Mouse (Mus musculus) embryonic facial prominence, embryonic 11.5 days (tissue): ENCODE measurements around the gene Inf2. TPM values are rescaled to one million over a fixed set of nuclear protein-coding genes. Genes with fewer than 3 reads are reported as not detected.
A peak's percentile ranks its signal among the peaks of the same experiment; 100 is the strongest.

Experiments used
- ATAC-seq: fragments of 200-750 bp; cut with Nextera tagmentation; replicated peaks from 2 replicates; pipeline ENCODE4 v1.8.0; 2017; ENCODE audit warnings: low read depth; ENCODE audit not compliant: insufficient number of reproducible peaks, low FRiP score, low TSS enrichment
- DNase-seq: peaks from one replicate; pipeline ENCODE4 v3.0.0-alpha.2; 2015; ENCODE audit warnings: low spot score
- H3K27ac ChIP-seq: fragments of 300-500 bp; sonication (generic); replicated peaks from 2 replicates; pipeline ENCODE4 v1.5.1; 2014; ENCODE audit warnings: mild to moderate bottlenecking, low read depth, low read length, control low read depth
- H3K27me3 ChIP-seq: fragments of 300-500 bp; sonication (generic); 2 replicates; pipeline ENCODE4 v1.6.1; 2014; ENCODE audit warnings: mild to moderate bottlenecking, low read length, moderate library complexity, mixed read lengths; ENCODE audit not compliant: control insufficient read depth, insufficient read depth
- H3K36me3 ChIP-seq: fragments of 300-500 bp; sonication (generic); replicated peaks from 2 replicates; pipeline ENCODE4 v1.6.1; 2014; ENCODE audit warnings: low read depth, mild to moderate bottlenecking, low read length, moderate library complexity, mixed read lengths; ENCODE audit not compliant: control insufficient read depth, insufficient read depth
- H3K4me1 ChIP-seq: fragments of 300-500 bp; sonication (generic); 2 replicates; pipeline ENCODE4 v1.6.1; 2014; ENCODE audit warnings: low read length, mixed read lengths; ENCODE audit not compliant: control insufficient read depth, insufficient read depth
- H3K4me2 ChIP-seq: fragments of 300-500 bp; sonication (generic); 2 replicates; pipeline ENCODE4 v1.6.1; 2014; ENCODE audit warnings: low read depth, mild to moderate bottlenecking, control low read depth, low read length, moderate library complexity
- H3K4me3 ChIP-seq: fragments of 300-500 bp; sonication (generic); 2 replicates; pipeline ENCODE4 v1.5.1; 2014; ENCODE audit warnings: low read depth, low read length, control low read depth
- H3K9ac ChIP-seq: fragments of 300-500 bp; sonication (generic); replicated peaks from 2 replicates; pipeline ENCODE4 v1.6.1; 2014; ENCODE audit warnings: mild to moderate bottlenecking, control low read depth, low read length
- H3K9me3 ChIP-seq: fragments of 300-500 bp; sonication (generic); replicated peaks from 2 replicates; pipeline ENCODE4 v1.6.1; 2016; ENCODE audit warnings: mild to moderate bottlenecking, low read length, inconsistent platforms, mixed read lengths; ENCODE audit not compliant: control insufficient read depth
- WGBS: fragments of 180-500 bp; shearing (Covaris S2); extraction: QIAGEN DNeasy Blood & Tissue Kit; methylation state at CpG from one replicate; pipeline ENCODE4 v1.1.7; 2014; 5-methylcytosine and 5-hydroxymethylcytosine counted together
- polyA plus RNA-seq: library from polyadenylated mRNA; unstranded; fragments of >200 nt; fragmentation: Nextera tagmentation; extraction: Ambion mirVana; gene quantifications from 2 replicates; pipeline ENCODE4 v1.2.1, GENCODE M21; 2014

Gene Inf2
- polyA plus RNA-seq, 1 experiment from 2014 or later, result 1.6 TPM

DNA sequence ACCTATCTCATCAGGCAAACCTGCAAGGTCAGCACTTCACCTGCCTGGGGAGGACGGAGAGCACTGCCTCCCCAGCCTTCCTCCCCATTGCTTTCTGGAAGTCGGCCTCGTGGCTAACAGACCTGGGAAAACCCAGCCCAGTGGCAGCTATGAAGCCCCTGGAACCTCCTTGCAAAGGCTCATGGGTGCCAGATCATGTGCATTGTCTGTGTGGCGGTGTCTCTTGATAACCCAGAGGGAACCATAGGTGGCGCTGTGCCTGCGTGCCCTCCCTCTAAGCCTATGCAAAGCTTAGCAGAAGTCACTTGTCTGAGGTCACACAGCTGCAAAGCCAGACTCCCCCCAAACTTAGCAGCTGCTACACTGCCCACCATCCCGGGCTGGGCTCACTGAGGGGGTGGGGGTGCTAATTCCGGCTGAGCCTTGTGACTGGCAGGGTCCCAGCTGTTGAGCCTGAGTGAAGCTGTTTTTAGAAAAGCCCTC is 29.4 kb downstream of the Inf2 start:
- WGBS, result 19% methylated on average over 8 of the region's 8 CpGs

DNA sequence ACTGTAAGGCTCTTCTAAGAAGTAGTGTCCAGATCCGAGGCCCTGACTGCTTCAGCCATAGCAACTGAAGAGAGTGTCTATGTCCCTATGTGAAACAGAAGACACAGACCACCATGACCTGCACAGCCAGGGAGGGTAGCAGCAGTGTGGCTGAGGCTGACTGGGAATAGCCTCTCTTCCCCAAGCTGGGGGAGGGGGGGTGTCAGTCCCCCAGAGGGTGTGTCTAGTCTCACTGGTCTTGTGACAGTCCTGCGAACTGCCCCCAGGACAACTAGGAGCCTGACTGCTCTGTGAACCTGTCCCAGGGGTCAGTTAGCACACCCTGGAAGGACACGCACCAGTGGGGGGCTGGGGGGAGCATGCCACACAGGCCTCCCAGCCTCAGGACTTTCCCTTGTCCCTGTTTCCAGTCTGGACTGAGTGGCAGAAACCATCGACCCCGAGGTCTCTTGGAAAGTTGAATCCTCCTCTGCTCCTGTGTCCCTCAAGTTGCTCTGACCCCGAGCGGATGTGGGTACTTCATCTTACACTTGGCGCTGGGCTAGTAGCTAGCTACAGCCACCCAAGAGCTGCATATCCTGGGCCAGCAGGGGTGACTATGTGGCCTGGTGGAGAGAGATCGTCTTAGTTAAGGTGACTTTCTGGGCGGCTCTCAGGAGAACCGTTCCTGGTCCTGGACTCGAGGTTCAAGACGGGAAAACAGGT is 30.5 kb downstream of the Inf2 start:
- peak overlapping the region; percentile 99 for H3K4me2 ChIP-seq
- ATAC-seq (no peak; the same call in 1 of the 2 replicates), DNase-seq (no peak)
- H3K9ac ChIP-seq, result peak overlapping the region; percentile 66
- no peaks in the 10 kb centered on the region; the same call in 1 of the 2 replicates for H3K4me1 ChIP-seq
- H3K4me3 ChIP-seq, result peak overlapping the region; percentile 53
- H3K27me3 ChIP-seq, result peaks cover 12% of the 10 kb centered on the region
- H3K9me3 ChIP-seq, result no peaks in the 10 kb centered on the region
- no peaks in the 10 kb centered on the region for H3K36me3 ChIP-seq
- 20% methylated on average over 13 of the region's 13 CpGs for WGBS
- no peak overlapping the region for H3K27ac ChIP-seq

More for the DNA sequence above, 29.4 kb downstream of the Inf2 start:
- Histone ChIP-seq H3K9me3 (no peaks in the 10 kb centered on the region), H3K36me3 (no peaks in the 10 kb centered on the region), H3K27ac (no peak overlapping the region), H3K4me1 (no peaks in the 10 kb centered on the region), H3K4me3 (no peak overlapping the region), H3K4me2 (no peak overlapping the region), H3K9ac (no peak overlapping the region), H3K27me3 (peaks cover 12% of the 10 kb centered on the region)
- DNase-seq (peak; percentile 79), ATAC-seq (peak; percentile 49)

DNA sequence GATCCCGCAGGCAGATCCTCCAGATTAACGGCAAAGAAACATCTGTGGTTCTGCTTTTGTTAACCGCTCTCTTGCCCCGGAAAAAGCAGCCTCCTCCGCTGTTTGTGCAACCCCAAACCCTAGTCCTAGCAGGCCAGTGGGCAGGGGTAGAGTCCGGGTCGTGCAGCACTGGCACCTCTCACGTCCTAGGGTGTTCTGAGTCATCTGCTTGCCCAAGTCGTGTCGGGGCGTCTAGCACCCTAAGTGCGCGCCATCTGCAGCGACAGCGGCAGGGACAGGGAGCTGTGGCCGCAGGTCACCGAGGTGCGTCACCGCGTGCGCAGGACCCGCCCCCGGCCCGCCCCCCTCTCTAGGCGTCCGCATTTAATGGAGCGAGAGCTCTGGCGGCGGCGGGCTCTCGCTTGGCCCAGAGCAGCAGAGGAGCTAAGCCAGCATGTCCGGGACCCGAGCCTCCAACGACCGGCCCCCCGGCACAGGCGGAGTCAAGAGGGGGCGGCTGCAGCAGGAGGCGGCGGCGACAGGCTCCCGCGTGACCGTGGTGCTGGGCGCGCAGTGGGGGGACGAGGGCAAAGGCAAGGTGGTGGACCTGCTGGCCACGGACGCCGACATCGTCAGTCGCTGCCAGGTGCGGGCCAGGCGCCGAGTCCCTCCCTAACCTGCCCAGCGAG is 31.2 kb downstream of the Inf2 start, which contains the start of gene Adssl1:
Adssl1 (plus strand) TSS at position 360 of the 668 bp plus-strand sequence.
- peak within 1 kb of the TSS; percentile 53 for H3K4me3 ChIP-seq
- H3K9me3 ChIP-seq, result no peaks in the 10 kb centered on the region
- peak within 1 kb of the TSS; percentile 66 for H3K9ac ChIP-seq
- H3K27me3 ChIP-seq, result peaks cover 12% of the 10 kb centered on the region
- H3K27ac ChIP-seq, result no peak within 1 kb of the TSS
- peak; percentile 66 for DNase-seq
- 1% methylated on average over 43 of the region's 56 CpGs for WGBS
- H3K36me3 ChIP-seq, result no peaks in the 10 kb centered on the region
- H3K4me1 ChIP-seq, result no peaks in the 10 kb centered on the region; the same call in 1 of the 2 replicates
- peak within 1 kb of the TSS; percentile 99 for H3K4me2 ChIP-seq
- ATAC-seq, result peak; percentile 11; the same call in 1 of the 2 replicates

DNA sequence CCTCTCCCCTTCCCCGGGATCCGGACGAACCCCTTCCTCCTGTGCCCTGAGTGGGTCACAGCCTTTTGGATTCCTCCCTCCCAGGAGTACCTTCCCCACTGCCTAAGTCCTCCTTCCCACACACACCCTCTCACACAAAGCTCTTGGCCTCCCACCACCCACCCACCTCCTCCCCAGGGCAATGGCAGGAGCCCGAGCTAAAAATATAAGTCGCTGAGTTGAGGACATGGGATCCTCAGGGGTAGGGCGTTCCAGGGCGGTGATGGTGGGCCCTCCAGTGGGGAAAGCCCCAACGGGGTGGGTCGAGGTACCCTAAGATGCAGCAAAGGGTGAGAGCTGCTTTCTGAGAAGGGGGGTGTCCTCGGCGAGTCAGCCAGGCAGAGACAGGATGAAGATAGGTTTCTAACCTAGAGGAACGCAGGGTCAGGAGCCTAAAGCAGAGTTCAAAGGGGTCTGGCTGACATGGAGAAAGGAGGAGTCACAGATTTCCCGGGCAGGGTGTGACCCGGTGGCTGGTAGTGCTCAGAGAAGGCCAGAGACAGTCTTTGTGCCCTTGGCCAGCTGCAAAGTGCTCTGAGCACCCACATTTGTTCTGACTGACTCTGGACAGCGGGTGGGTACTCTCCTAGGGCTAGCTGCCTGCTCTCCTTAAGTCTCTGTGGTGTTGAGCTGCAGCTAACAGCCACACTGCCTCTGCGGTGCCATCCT is 31.9 kb downstream of the Inf2 start:
- Histone ChIP-seq H3K9me3 (no peaks in the 10 kb centered on the region), H3K9ac (peak overlapping the region; percentile 66), H3K4me2 (peak overlapping the region; percentile 99), H3K4me1 (no peaks in the 10 kb centered on the region; the same call in 1 of the 2 replicates), H3K27me3 (peaks cover 12% of the 10 kb centered on the region), H3K36me3 (no peaks in the 10 kb centered on the region), H3K4me3 (peak overlapping the region; percentile 53), H3K27ac (no peak overlapping the region)
- WGBS, result 14% methylated on average over 16 of the region's 16 CpGs
- DNase-seq (no peak), ATAC-seq (no peak)

DNA sequence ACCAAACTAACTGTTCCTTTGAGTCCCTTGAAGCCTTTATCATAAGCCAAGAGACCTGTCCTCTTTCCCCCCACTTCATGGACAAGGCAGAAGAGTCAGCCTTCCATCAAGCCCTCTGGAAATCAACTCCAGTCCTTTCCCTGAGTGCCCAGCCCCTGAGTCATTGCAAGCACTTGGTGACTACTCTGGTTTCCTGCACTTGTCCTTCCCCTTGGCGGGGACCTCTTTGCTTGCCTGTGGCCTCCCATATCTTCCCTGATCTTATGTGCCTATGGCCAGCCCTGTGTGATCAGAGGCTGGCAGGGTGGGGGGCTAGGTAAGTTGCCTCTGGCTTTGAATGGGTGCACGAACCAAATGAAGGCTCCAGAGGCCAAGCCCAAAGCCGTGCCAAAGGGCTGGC is 33.3 kb downstream of the Inf2 start:
- Histone ChIP-seq H3K36me3 (no peaks in the 10 kb centered on the region), H3K4me2 (no peak overlapping the region), H3K4me3 (no peak overlapping the region), H3K27me3 (peaks cover 12% of the 10 kb centered on the region), H3K27ac (no peak overlapping the region), H3K4me1 (no peaks in the 10 kb centered on the region; the same call in 1 of the 2 replicates), H3K9me3 (no peaks in the 10 kb centered on the region), H3K9ac (no peak overlapping the region)
- 81% methylated on average over 3 of the region's 3 CpGs for WGBS
- ATAC-seq (no peak), DNase-seq (no peak)

DNA sequence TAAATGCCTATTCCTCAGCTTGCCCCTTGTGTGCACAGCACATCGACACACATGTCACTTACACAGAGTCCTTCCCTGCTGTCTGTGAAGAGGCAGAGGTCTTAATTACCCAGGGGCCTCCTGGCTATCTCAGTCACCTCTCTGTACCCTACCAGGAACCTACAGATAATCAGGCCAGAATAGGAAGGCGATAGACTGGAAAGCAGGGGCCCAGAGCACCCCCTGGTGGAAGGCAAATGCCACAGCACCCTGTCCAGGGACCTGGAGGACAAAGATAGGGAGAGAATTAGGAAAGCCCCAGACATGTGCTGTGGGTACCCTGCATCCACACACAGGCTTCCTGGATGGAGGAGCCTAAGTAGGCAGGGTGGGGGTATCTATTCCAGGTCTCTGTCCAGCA is 35.2 kb downstream of the Inf2 start:
- H3K4me1 ChIP-seq, result no peaks in the 10 kb centered on the region; the same call in 1 of the 2 replicates
- no peak; the same call in 1 of the 2 replicates for ATAC-seq
- 24% methylated on average over 2 of the region's 2 CpGs for WGBS

DNA sequence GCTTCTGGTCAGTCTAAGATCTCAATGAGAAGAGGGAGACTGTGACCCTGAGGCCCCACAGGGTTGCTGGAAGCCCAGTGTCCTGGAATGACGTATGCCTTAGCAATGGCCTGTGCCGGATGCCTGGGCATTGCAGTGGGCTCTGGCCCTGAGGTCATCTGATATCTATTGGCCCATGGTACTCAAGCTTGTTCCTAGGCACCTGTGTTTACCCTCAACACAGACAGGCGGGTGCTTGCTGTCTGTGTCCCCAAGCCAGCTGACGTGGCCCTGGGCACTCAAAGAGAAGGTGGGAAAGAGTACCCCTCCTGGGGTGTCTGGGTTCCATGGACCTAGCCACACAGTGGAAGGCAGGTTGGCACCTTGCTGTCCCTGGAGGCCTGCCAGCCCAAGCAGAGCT is 37.1 kb downstream of the Inf2 start:
- peaks cover 3% of the 10 kb centered on the region for H3K4me1 ChIP-seq

More for the DNA sequence above, 35.2 kb downstream of the Inf2 start:
- H3K27me3 ChIP-seq, result peaks cover 12% of the 10 kb centered on the region
- no peaks in the 10 kb centered on the region for H3K36me3 ChIP-seq
- H3K9ac ChIP-seq, result no peak overlapping the region
- no peak overlapping the region for H3K4me2 ChIP-seq
- no peaks in the 10 kb centered on the region for H3K9me3 ChIP-seq
- no peak overlapping the region for H3K27ac ChIP-seq
- DNase-seq, result peak; percentile 64
- H3K4me3 ChIP-seq, result no peak overlapping the region

More for the DNA sequence above, 37.1 kb downstream of the Inf2 start:
- DNase-seq, result no peak
- no peaks in the 10 kb centered on the region for H3K9me3 ChIP-seq
- H3K4me2 ChIP-seq, result no peak overlapping the region
- peaks cover 4% of the 10 kb centered on the region for H3K27me3 ChIP-seq
- H3K4me3 ChIP-seq, result no peak overlapping the region
- ATAC-seq, result no peak
- WGBS, result 90% methylated on average over 4 of the region's 4 CpGs
- no peaks in the 10 kb centered on the region for H3K36me3 ChIP-seq
- no peak overlapping the region for H3K27ac ChIP-seq
- H3K9ac ChIP-seq, result no peak overlapping the region
